Mouse (Mus musculus): ENCODE data around the gene Olfr710.
"Not testable (repeated sequence)": the region's sequence is repeated elsewhere in the genome, so short reads cannot be mapped to it uniquely, and the experiment has no call there.

Gene Olfr710

DNA sequence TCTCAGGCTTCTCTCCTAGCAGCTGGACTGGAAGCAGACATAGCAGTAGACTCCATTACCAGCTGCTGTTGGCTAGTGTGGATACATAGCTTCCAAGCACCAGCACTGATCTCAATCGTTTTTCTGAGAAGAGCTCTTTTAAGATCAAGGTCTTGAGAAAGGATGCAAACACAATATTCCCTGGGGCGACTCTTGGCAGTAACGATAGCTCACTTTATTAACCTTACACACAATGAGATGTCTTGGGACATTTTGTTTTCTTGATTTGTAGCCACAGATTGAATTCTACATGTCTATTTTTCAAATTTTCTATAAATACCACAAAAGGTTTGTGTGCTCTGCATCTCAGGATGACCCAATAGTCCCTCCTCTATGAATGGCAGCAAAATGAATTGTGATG lies at the start of gene Olfr710:
TSS of gene Olfr710 (minus strand) at position 101 of the 400 bp plus-strand sequence.
- no peak for DNase-seq

- no peak for DNase-seq
Observed at GRCm38 (mm10) chr7:106985236-106985635, 37.1 kb upstream of the Olfr710 start.

DNA sequence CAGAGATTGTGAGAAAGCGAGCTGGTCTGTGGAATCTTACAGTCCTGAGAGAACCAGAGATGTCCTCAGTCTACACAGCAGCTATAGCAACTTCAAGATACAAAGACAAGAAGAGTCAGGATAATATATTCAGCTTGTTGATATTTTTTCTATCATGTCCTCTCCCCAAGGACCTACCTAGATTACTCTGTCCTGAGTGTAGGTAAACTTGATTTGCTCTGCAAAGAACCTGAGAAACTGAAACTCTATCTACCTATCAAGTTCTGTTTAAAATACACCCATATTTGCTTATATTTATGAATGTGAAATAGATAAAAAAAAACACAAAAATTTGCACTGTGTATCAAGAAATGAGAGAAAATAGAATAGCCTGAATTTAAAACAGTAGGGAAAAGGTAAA lies 27.2 kb upstream of the Olfr710 start, which contains the start of gene Olfr711:
TSS of gene Olfr711 (minus strand) at position 101 of the 400 bp plus-strand sequence.
- DNase-seq: no peak

GRCm38 (mm10) chr7:106967503-106967902 lies 19.4 kb upstream of the Olfr710 start:
- not testable (repeated sequence) for DNase-seq

DNA sequence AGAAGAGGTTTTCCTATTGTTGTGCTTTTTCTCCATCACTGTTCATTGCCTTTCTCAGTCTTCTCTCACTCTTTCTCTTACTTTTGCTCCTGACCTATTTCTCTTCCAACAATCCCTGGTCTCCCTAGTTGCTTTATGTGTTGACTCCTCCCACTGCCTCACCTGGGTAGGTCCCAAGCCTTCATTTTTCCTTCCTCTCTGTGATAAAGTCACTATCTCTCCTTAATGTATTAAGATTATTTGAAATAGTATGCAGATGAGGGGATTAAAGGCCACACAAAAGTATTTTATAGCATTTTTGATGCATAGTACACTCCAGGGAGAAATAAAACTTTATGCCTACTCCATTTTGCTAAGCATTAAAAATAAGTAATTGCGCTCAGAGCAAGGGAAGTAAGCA lies 15.7 kb upstream of the Olfr710 start, which contains the start of gene Olfr6:
TSS of gene Olfr6 (minus strand) at position 101 of the 400 bp plus-strand sequence.
- no peak for DNase-seq

DNA sequence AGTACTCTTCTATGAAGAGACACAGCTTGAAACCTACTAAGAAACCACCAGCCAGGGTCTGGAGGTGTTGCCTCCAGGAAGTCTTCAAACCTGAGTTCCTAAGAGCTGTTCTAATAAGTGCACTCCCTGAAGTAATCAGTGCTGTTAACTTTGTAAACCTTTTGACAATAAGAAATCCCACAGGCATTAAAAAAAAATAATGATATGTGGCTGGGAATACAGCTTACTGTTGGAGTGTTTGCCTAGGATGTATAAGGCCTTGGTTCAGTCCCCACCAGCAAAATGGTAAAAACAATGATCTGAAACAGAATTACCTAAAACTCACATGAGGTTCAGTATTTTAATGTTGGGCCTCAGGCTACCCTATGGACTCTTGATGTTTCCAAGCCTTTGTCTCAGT lies 16.0 kb downstream of the Olfr710 start, which contains the start of gene Olfr709-ps1:
TSS of gene Olfr709-ps1 (minus strand) at position 101 of the 400 bp plus-strand sequence.
- no peak for DNase-seq

DNA sequence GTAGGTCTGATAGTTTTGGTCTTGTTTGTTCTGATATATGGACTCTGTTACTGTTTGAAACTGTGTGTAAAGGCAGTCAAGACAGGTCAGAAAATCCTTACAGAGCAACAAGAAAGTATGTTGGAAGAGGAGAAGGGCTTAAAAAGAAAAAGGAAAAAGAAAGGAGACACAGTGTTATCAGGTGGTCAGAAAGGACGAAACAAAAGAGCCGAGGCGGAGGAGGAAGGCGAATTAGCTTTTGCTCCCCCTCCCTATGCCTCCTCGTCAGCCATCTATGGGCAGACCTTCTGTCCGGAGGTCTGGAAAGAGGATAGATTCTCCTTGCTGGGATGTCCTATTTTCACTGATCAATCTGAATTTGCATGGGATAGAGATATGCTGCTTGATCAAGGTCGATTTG lies 27.2 kb downstream of the Olfr710 start:
- not testable (repeated sequence) for DNase-seq

GRCm38 (mm10) chr7:106907676-106908075 lies 40.4 kb downstream of the Olfr710 start, which contains the start of gene Olfr1532-ps1:
Gene Olfr1532-ps1 (plus strand): TSS chr7:106908001.
- no peak for DNase-seq

DNA sequence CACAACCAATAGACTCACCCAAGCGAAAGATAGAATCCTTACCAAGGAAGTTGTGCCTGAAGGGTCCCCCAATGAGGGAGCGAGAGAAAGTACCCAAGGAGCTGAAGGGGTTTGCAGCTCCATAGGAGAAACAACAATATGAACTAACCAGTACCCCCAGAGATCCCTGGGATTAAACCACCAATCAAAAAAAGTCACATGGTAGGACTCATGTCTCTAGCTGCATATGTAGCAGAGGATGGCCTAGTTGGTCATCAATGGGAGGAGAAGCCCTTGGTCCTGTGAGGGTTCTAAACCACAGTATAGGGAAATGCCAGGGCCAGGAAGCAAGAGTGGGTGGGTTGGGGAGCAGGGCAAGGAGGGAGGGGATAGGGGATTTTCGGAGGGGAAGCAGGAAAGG lies 47.0 kb downstream of the Olfr710 start, which contains the start of gene Olfr707:
TSS of gene Olfr707 (minus strand) at position 101 of the 400 bp plus-strand sequence.
- not testable (repeated sequence) for DNase-seq

Data from kidney, postnatal 14 days (tissue).